Mouse (Mus musculus): ENCODE results near the gene Rab31.

GRCm38 (mm10) chr17:65675985-65676384 lies 96.6 kb downstream of the Rab31 start:
- TF ChIP-seq CTCF (IDR thresholded peaks at IDR 0.05; ENCODE audit: borderline replicate concordance, control insufficient read depth, extremely low read depth, insufficient read depth, low read length, poor library complexity) (no peak), POLR2A (IDR thresholded peaks at IDR 0.05; ENCODE audit: control insufficient read depth, extremely low read depth, insufficient read depth, low read length, poor library complexity) (no peak)

Data from thymus, adult 2 months (tissue).